Mouse (Mus musculus) inflammation-experienced regulatory T-cells, adult 6 months (primary cell): ENCODE results near the gene Ttc5. TPM values are rescaled to one million over a fixed set of nuclear protein-coding genes. Genes with fewer than 3 reads are reported as not detected.
"Not testable (repeated sequence)": the region's sequence is repeated elsewhere in the genome, so short reads cannot be mapped to it uniquely, and the experiment has no call there.

ENCODE experiments used
- ATAC-seq: one replicate; pipeline ENCODE4 v1.8.0; 2017
- polyA plus RNA-seq, 3 experiments: library from polyadenylated mRNA; unstranded; fragments of 100-300 nt; shearing (Covaris generic); gene quantifications; one replicate each; pipeline ENCODE4 v1.2.1; 2017

Ttc5 gene
- polyA plus RNA-seq, 3 experiments from 2014 or later, result 98.6 to 131 (median 123) TPM

GRCm38 (mm10) chr14:50765736-50766135, 19.6 kb downstream of the Ttc5 start:
- ATAC-seq, result no peak

GRCm38 (mm10) chr14:50758416-50759085, 26.8 kb downstream of the Ttc5 start:
- no peak for ATAC-seq

GRCm38 (mm10) chr14:50744994-50745393, 40.3 kb downstream of the Ttc5 start, which contains the start of gene Olfr749:
Olfr749 (minus strand) TSS chr14:50745094.
- no peak for ATAC-seq

GRCm38 (mm10) chr14:50741584-50741983, 43.7 kb downstream of the Ttc5 start:
- ATAC-seq, result no peak

- no peak for ATAC-seq
Measured at GRCm38 (mm10) chr14:50740334-50740733, 45.0 kb downstream of the Ttc5 start.

- ATAC-seq, result not testable (repeated sequence)
Measured at GRCm38 (mm10) chr14:50722371-50722770, 62.9 kb downstream of the Ttc5 start.

GRCm38 (mm10) chr14:50719875-50720274, 65.4 kb downstream of the Ttc5 start:
- ATAC-seq, result not testable (repeated sequence)

Other genes with a start within 250 kb of the Ttc5 start
- gene Olfr744, start 170.6 kb downstream of the Ttc5 start, polyA plus RNA-seq, result not detected
- not detected for gene Olfr745, start 146.1 kb downstream of the Ttc5 start, polyA plus RNA-seq
- gene Olfr746, start 138.4 kb downstream of the Ttc5 start, polyA plus RNA-seq, result not detected
- gene Olfr747, start 92.3 kb downstream of the Ttc5 start, polyA plus RNA-seq, result not detected
- under 1 TPM in 1 of 3 experiments, not detected in 2; 0.15 TPM for gene Olfr748, start 78.1 kb downstream of the Ttc5 start, polyA plus RNA-seq
- gene Olfr749, start 40.4 kb downstream of the Ttc5 start, polyA plus RNA-seq, result not detected
- not detected for gene Ccnb1ip1, start 22.2 kb upstream of the Ttc5 start, polyA plus RNA-seq
- 100 to 1,000 TPM in 2 of 3 experiments, 10 to 100 TPM in 1; 75.1 to 115 (median 101) TPM for gene Parp2, start 22.3 kb upstream of the Ttc5 start, polyA plus RNA-seq
- 10 to 100 TPM; 16.0 to 28.0 (median 19.8) TPM for gene Tep1, start 85.0 kb upstream of the Ttc5 start, polyA plus RNA-seq
- under 1 TPM in 2 of 3 experiments, not detected in 1; 0.09 to 0.13 TPM for gene Klhl33, start 112.0 kb upstream of the Ttc5 start, polyA plus RNA-seq
- gene Osgep, start 139.4 kb upstream of the Ttc5 start, polyA plus RNA-seq, result 10 to 100 TPM; 68.7 to 77.3 (median 74.3) TPM
- 100 to 1,000 TPM in 1 of 3 experiments, 10 to 100 TPM in 2; 54.2 to 100 (median 91.0) TPM for gene Apex1, start 139.4 kb upstream of the Ttc5 start, polyA plus RNA-seq
- gene Pip4p1, start 145.3 kb upstream of the Ttc5 start, polyA plus RNA-seq, result 1 to 10 TPM; 4.4 to 6.6 (median 4.8) TPM
- 10 to 100 TPM; 64.4 to 88.0 (median 67.9) TPM for gene Pnp, start 145.6 kb upstream of the Ttc5 start, polyA plus RNA-seq
- gene Gm49342, start 159.0 kb upstream of the Ttc5 start, polyA plus RNA-seq, result 1 to 10 TPM in 2 of 3 experiments, not detected in 1; 5.9 to 7.5 TPM
- gene Pnp2, start 170.5 kb upstream of the Ttc5 start, polyA plus RNA-seq, result 1 to 10 TPM in 2 of 3 experiments, under 1 TPM in 1; 0.92 to 2.8 (median 1.5) TPM
- not detected for gene Rnase10, start 222.2 kb upstream of the Ttc5 start, polyA plus RNA-seq